Mouse (Mus musculus) forebrain, embryonic 16.5 days (tissue): ENCODE data around the gene Trib2. TPM values are rescaled to one million over a fixed set of nuclear protein-coding genes. Genes with fewer than 3 reads are reported as not detected.

Experiments
- ATAC-seq: fragments of 200-750 bp; cut with Nextera tagmentation; 2 replicates; pipeline ENCODE4 v1.8.0; 2017; ENCODE audit warnings: mild to moderate bottlenecking, moderate library complexity
- H3K27ac ChIP-seq: fragments of 300-500 bp; sonication (generic); 2 replicates; pipeline ENCODE4 v1.5.1; 2014; ENCODE audit warnings: low read length, control low read depth
- H3K27me3 ChIP-seq: fragments of 300-500 bp; sonication (generic); replicated peaks from 2 replicates; pipeline ENCODE4 v1.6.1; 2014; ENCODE audit warnings: low read length; ENCODE audit not compliant: control insufficient read depth, insufficient read depth
- H3K36me3 ChIP-seq: fragments of 300-500 bp; sonication (generic); 2 replicates; pipeline ENCODE4 v1.6.1; 2014; ENCODE audit not compliant: control insufficient read depth, insufficient read depth
- H3K4me1 ChIP-seq: fragments of 300-500 bp; sonication (generic); replicated peaks from 2 replicates; pipeline ENCODE4 v1.6.1; 2014; ENCODE audit warnings: low read length; ENCODE audit not compliant: control insufficient read depth, insufficient read depth
- H3K4me2 ChIP-seq: fragments of 300-500 bp; sonication (generic); 2 replicates; pipeline ENCODE4 v1.6.1; 2014; ENCODE audit warnings: mild to moderate bottlenecking, low read length, control low read depth
- H3K4me3 ChIP-seq: fragments of 300-500 bp; sonication (generic); replicated peaks from 2 replicates; pipeline ENCODE4 v1.5.1; 2014; ENCODE audit warnings: mild to moderate bottlenecking, low read length, control low read depth
- H3K9ac ChIP-seq: fragments of 300-500 bp; sonication (generic); replicated peaks from 2 replicates; pipeline ENCODE4 v1.6.1; 2014; ENCODE audit warnings: low read depth, low read length, control low read depth
- H3K9me3 ChIP-seq: fragments of 300-500 bp; sonication (generic); 2 replicates; pipeline ENCODE4 v1.6.1; 2016; ENCODE audit warnings: low read length; ENCODE audit not compliant: control insufficient read depth
- WGBS: fragments of 180-500 bp; shearing (Covaris S2); extraction: QIAGEN DNeasy Blood & Tissue Kit; methylation state at CpG from one replicate; pipeline ENCODE4 v1.1.7; 2014; 5-methylcytosine and 5-hydroxymethylcytosine counted together
- polyA plus RNA-seq: library from polyadenylated mRNA; unstranded; fragments of >200 nt; fragmentation: Nextera tagmentation; extraction: Ambion mirVana; gene quantifications from 2 replicates; pipeline ENCODE4 v1.2.1, GENCODE M21; 2015

The Trib2 gene
- polyA plus RNA-seq: 107 and 112 TPM in 2 replicates

- Histone ChIP-seq H3K9ac (peak within 1 kb of the TSS; percentile 96), H3K4me3 (peak within 1 kb of the TSS; percentile 85), H3K36me3 (no peaks in the 10 kb centered on the region), H3K9me3 (no peaks in the 10 kb centered on the region), H3K4me2 (peak within 1 kb of the TSS; percentile 71), H3K27ac (peak within 1 kb of the TSS; percentile 96), H3K27me3 (no peaks in the 10 kb centered on the region), H3K4me1 (peaks cover 7% of the 10 kb centered on the region)
- ATAC-seq: peak; percentile 90
- WGBS: 0% methylated on average over 49 of the region's 50 CpGs
Measured at GRCm38 (mm10) chr12:15816740-15817178, at the start of gene Trib2. Gene Trib2, minus strand, starts transcription at chr12:15816922.

GRCm38 (mm10) chr12:15858005-15858404, 41.3 kb upstream of the Trib2 start:
- no peaks in the 10 kb centered on the region for H3K9me3 ChIP-seq
- WGBS: 92% methylated on average over 4 of the region's 4 CpGs
- H3K4me1 ChIP-seq: no peaks in the 10 kb centered on the region
- H3K9ac ChIP-seq: no peak overlapping the region
- H3K36me3 ChIP-seq: no peaks in the 10 kb centered on the region
- no peak overlapping the region for H3K4me3 ChIP-seq
- H3K27me3 ChIP-seq: no peaks in the 10 kb centered on the region
- no peak overlapping the region for H3K4me2 ChIP-seq
- ATAC-seq: no peak
- H3K27ac ChIP-seq: no peak overlapping the region

GRCm38 (mm10) chr12:15855891-15856290, 39.2 kb upstream of the Trib2 start:
- no peaks in the 10 kb centered on the region for H3K27me3 ChIP-seq
- no peaks in the 10 kb centered on the region for H3K36me3 ChIP-seq
- H3K4me1 ChIP-seq: no peaks in the 10 kb centered on the region; the same call in 1 of the 2 replicates
- H3K27ac ChIP-seq: no peak overlapping the region
- no peak overlapping the region for H3K4me3 ChIP-seq
- no peak overlapping the region for H3K9ac ChIP-seq
- ATAC-seq: no peak
- no peaks in the 10 kb centered on the region for H3K9me3 ChIP-seq
- WGBS: 90% methylated on average over 5 of the region's 5 CpGs
- H3K4me2 ChIP-seq: no peak overlapping the region

- no peak overlapping the region for H3K4me3 ChIP-seq
- H3K4me2 ChIP-seq: no peak overlapping the region
- no peaks in the 10 kb centered on the region for H3K36me3 ChIP-seq
- no peaks in the 10 kb centered on the region for H3K27me3 ChIP-seq
- 24% methylated on average over 4 of the region's 4 CpGs for WGBS
- no peak for ATAC-seq
- H3K9ac ChIP-seq: no peak overlapping the region
- H3K4me1 ChIP-seq: no peaks in the 10 kb centered on the region; the same call in 1 of the 2 replicates
- H3K9me3 ChIP-seq: no peaks in the 10 kb centered on the region
- no peak overlapping the region for H3K27ac ChIP-seq
Measured at GRCm38 (mm10) chr12:15852781-15853180, 36.1 kb upstream of the Trib2 start.

- H3K27ac ChIP-seq: no peak overlapping the region
- WGBS: 88% methylated on average over 4 of the region's 4 CpGs
- H3K4me3 ChIP-seq: no peak overlapping the region
- H3K9me3 ChIP-seq: no peaks in the 10 kb centered on the region
- H3K27me3 ChIP-seq: no peaks in the 10 kb centered on the region
- H3K36me3 ChIP-seq: no peaks in the 10 kb centered on the region
- ATAC-seq: no peak
- H3K4me2 ChIP-seq: no peak overlapping the region
- no peak overlapping the region for H3K9ac ChIP-seq
- no peaks in the 10 kb centered on the region; the same call in 1 of the 2 replicates for H3K4me1 ChIP-seq
Measured at GRCm38 (mm10) chr12:15852031-15852430, 35.3 kb upstream of the Trib2 start.

- WGBS: 67% methylated on average over 8 of the region's 8 CpGs
- no peak for ATAC-seq
- no peaks in the 10 kb centered on the region for H3K36me3 ChIP-seq
- no peaks in the 10 kb centered on the region for H3K27me3 ChIP-seq
- H3K4me1 ChIP-seq: no peaks in the 10 kb centered on the region; the same call in 1 of the 2 replicates
- H3K9me3 ChIP-seq: no peaks in the 10 kb centered on the region
- H3K4me2 ChIP-seq: no peak overlapping the region
- no peak overlapping the region for H3K27ac ChIP-seq
- no peak overlapping the region for H3K9ac ChIP-seq
- no peak overlapping the region for H3K4me3 ChIP-seq
Measured at GRCm38 (mm10) chr12:15850441-15850895, 33.7 kb upstream of the Trib2 start.

- H3K27me3 ChIP-seq: no peaks in the 10 kb centered on the region
- H3K9ac ChIP-seq: no peak overlapping the region
- H3K4me2 ChIP-seq: no peak overlapping the region
- 60% methylated on average over 3 of the region's 3 CpGs for WGBS
- H3K9me3 ChIP-seq: no peaks in the 10 kb centered on the region
- H3K4me3 ChIP-seq: no peak overlapping the region
- no peak for ATAC-seq
- H3K36me3 ChIP-seq: no peaks in the 10 kb centered on the region
- H3K4me1 ChIP-seq: no peaks in the 10 kb centered on the region; the same call in 1 of the 2 replicates
- no peak overlapping the region for H3K27ac ChIP-seq
Measured at GRCm38 (mm10) chr12:15849861-15850294, 33.2 kb upstream of the Trib2 start.

- H3K27me3 ChIP-seq: no peaks in the 10 kb centered on the region
- no peak overlapping the region for H3K4me3 ChIP-seq
- no peak overlapping the region for H3K4me2 ChIP-seq
- H3K27ac ChIP-seq: no peak overlapping the region
- H3K36me3 ChIP-seq: no peaks in the 10 kb centered on the region
- 100% methylated on average over 3 of the region's 4 CpGs for WGBS
- no peaks in the 10 kb centered on the region; the same call in 1 of the 2 replicates for H3K4me1 ChIP-seq
- no peak for ATAC-seq
- H3K9me3 ChIP-seq: no peaks in the 10 kb centered on the region
- H3K9ac ChIP-seq: no peak overlapping the region
Measured at GRCm38 (mm10) chr12:15848391-15848790, 31.7 kb upstream of the Trib2 start.

- Histone ChIP-seq H3K36me3 (no peaks in the 10 kb centered on the region), H3K4me1 (no peaks in the 10 kb centered on the region), H3K27ac (no peak overlapping the region), H3K27me3 (no peaks in the 10 kb centered on the region), H3K4me3 (no peak overlapping the region), H3K4me2 (no peak overlapping the region), H3K9ac (no peak overlapping the region), H3K9me3 (no peaks in the 10 kb centered on the region)
- ATAC-seq: no peak
- WGBS: 80% methylated on average over 3 of the region's 3 CpGs
Measured at GRCm38 (mm10) chr12:15844701-15845100, 28.0 kb upstream of the Trib2 start.
